Mouse (Mus musculus): Measurements from ENCODE around the gene Pan3. TPM values are rescaled to one million over a fixed set of nuclear protein-coding genes. Genes with fewer than 3 reads are reported as not detected.

The Pan3 gene
- polyA plus RNA-seq, 1 experiment from 2014 or later = 70.0 TPM

GRCm38 (mm10) chr5:147459821-147460567 lies 30.0 kb downstream of the Pan3 start:
- Histone ChIP-seq H3K36me3 (peaks cover 8% of the 10 kb centered on the region), H3K27me3 (no peaks in the 10 kb centered on the region), H3K9ac (no peak overlapping the region), H3K27ac (peak overlapping the region; percentile 58; the same call in 1 of the 2 replicates), H3K4me3 (no peak overlapping the region), H3K4me2 (no peak overlapping the region), H3K9me3 (no peaks in the 10 kb centered on the region), H3K4me1 (peaks cover 5% of the 10 kb centered on the region; the same call in 1 of the 2 replicates)
- ATAC-seq (ENCODE audit: borderline replicate concordance, extremely low read depth, low FRiP score, low TSS enrichment) = peak; percentile 74; the same call in 1 of the 2 replicates
- 46% methylated on average over 4 of the region's 4 CpGs for WGBS

GRCm38 (mm10) chr5:147463251-147463650 lies 33.3 kb downstream of the Pan3 start:
- Histone ChIP-seq H3K27ac (no peak overlapping the region), H3K9ac (no peak overlapping the region), H3K36me3 (peaks cover 7% of the 10 kb centered on the region), H3K4me3 (no peak overlapping the region), H3K4me2 (no peak overlapping the region), H3K4me1 (peaks cover 5% of the 10 kb centered on the region; the same call in 1 of the 2 replicates), H3K27me3 (no peaks in the 10 kb centered on the region), H3K9me3 (no peaks in the 10 kb centered on the region)
- 63% methylated on average over 3 of the region's 3 CpGs for WGBS
- ATAC-seq (ENCODE audit: borderline replicate concordance, extremely low read depth, low FRiP score, low TSS enrichment) = no peak

GRCm38 (mm10) chr5:147466361-147466760 lies 36.4 kb downstream of the Pan3 start:
- no peak overlapping the region for H3K4me2 ChIP-seq
- H3K4me1 ChIP-seq = no peaks in the 10 kb centered on the region
- H3K9me3 ChIP-seq = no peaks in the 10 kb centered on the region
- no peak overlapping the region for H3K27ac ChIP-seq
- no peak overlapping the region for H3K9ac ChIP-seq
- ATAC-seq (ENCODE audit: borderline replicate concordance, extremely low read depth, low FRiP score, low TSS enrichment) = no peak
- no peaks in the 10 kb centered on the region for H3K27me3 ChIP-seq
- H3K36me3 ChIP-seq = peaks cover 7% of the 10 kb centered on the region
- H3K4me3 ChIP-seq = no peak overlapping the region

- ATAC-seq (ENCODE audit: borderline replicate concordance, extremely low read depth, low FRiP score, low TSS enrichment) = no peak
- no peak overlapping the region for H3K9ac ChIP-seq
- 92% methylated on average over 5 of the region's 5 CpGs for WGBS
- no peak overlapping the region for H3K4me3 ChIP-seq
- H3K9me3 ChIP-seq = no peaks in the 10 kb centered on the region
- H3K27me3 ChIP-seq = no peaks in the 10 kb centered on the region
- peaks cover 5% of the 10 kb centered on the region for H3K36me3 ChIP-seq
- H3K4me1 ChIP-seq = no peaks in the 10 kb centered on the region
- no peak overlapping the region for H3K4me2 ChIP-seq
- no peak overlapping the region for H3K27ac ChIP-seq
These were observed 41.2 kb downstream of the Pan3 start for GRCm38 (mm10) chr5:147471163-147471562.

GRCm38 (mm10) chr5:147473071-147473470 lies 43.1 kb downstream of the Pan3 start:
- no peaks in the 10 kb centered on the region for H3K27me3 ChIP-seq
- no peaks in the 10 kb centered on the region for H3K36me3 ChIP-seq
- no peak overlapping the region for H3K9ac ChIP-seq
- WGBS = 87% methylated on average over 6 of the region's 6 CpGs
- no peaks in the 10 kb centered on the region for H3K9me3 ChIP-seq
- no peak overlapping the region for H3K4me2 ChIP-seq
- H3K27ac ChIP-seq = no peak overlapping the region
- H3K4me3 ChIP-seq = no peak overlapping the region
- H3K4me1 ChIP-seq = no peaks in the 10 kb centered on the region
- ATAC-seq (ENCODE audit: borderline replicate concordance, extremely low read depth, low FRiP score, low TSS enrichment) = no peak

- no peaks in the 10 kb centered on the region for H3K27me3 ChIP-seq
- H3K36me3 ChIP-seq = no peaks in the 10 kb centered on the region
- no peaks in the 10 kb centered on the region for H3K4me1 ChIP-seq
- H3K4me2 ChIP-seq = no peak overlapping the region
- no peak overlapping the region for H3K4me3 ChIP-seq
- no peaks in the 10 kb centered on the region for H3K9me3 ChIP-seq
- WGBS = 88% methylated on average over 3 of the region's 3 CpGs
- no peak overlapping the region for H3K27ac ChIP-seq
- H3K9ac ChIP-seq = no peak overlapping the region
- no peak for ATAC-seq (ENCODE audit: borderline replicate concordance, extremely low read depth, low FRiP score, low TSS enrichment)
These were observed 43.9 kb downstream of the Pan3 start for GRCm38 (mm10) chr5:147473856-147474255.

GRCm38 (mm10) chr5:147476109-147476508 lies 46.1 kb downstream of the Pan3 start:
- H3K4me1 ChIP-seq = no peaks in the 10 kb centered on the region
- H3K27me3 ChIP-seq = no peaks in the 10 kb centered on the region
- no peak overlapping the region for H3K4me3 ChIP-seq
- H3K27ac ChIP-seq = no peak overlapping the region
- no peak overlapping the region for H3K4me2 ChIP-seq
- WGBS = 86% methylated on average over 5 of the region's 5 CpGs
- ATAC-seq (ENCODE audit: borderline replicate concordance, extremely low read depth, low FRiP score, low TSS enrichment) = no peak
- no peak overlapping the region for H3K9ac ChIP-seq
- H3K9me3 ChIP-seq = no peaks in the 10 kb centered on the region
- no peaks in the 10 kb centered on the region for H3K36me3 ChIP-seq

GRCm38 (mm10) chr5:147477106-147477505 lies 47.1 kb downstream of the Pan3 start:
- H3K27me3 ChIP-seq = no peaks in the 10 kb centered on the region
- no peak overlapping the region for H3K4me2 ChIP-seq
- WGBS = 93% methylated on average over 9 of the region's 9 CpGs
- ATAC-seq (ENCODE audit: borderline replicate concordance, extremely low read depth, low FRiP score, low TSS enrichment) = no peak
- H3K27ac ChIP-seq = no peak overlapping the region
- no peaks in the 10 kb centered on the region for H3K4me1 ChIP-seq
- no peak overlapping the region for H3K4me3 ChIP-seq
- H3K9me3 ChIP-seq = no peaks in the 10 kb centered on the region
- no peaks in the 10 kb centered on the region for H3K36me3 ChIP-seq
- H3K9ac ChIP-seq = no peak overlapping the region

- Histone ChIP-seq H3K27me3 (no peaks in the 10 kb centered on the region), H3K9me3 (no peaks in the 10 kb centered on the region), H3K4me3 (no peak overlapping the region), H3K4me1 (no peaks in the 10 kb centered on the region), H3K4me2 (no peak overlapping the region), H3K9ac (no peak overlapping the region), H3K36me3 (no peaks in the 10 kb centered on the region), H3K27ac (no peak overlapping the region)
- WGBS = 96% methylated on average over 2 of the region's 2 CpGs
- ATAC-seq (ENCODE audit: borderline replicate concordance, extremely low read depth, low FRiP score, low TSS enrichment) = no peak
These were observed 49.4 kb downstream of the Pan3 start for GRCm38 (mm10) chr5:147479341-147479740.

GRCm38 (mm10) chr5:147484142-147484541 lies 54.2 kb downstream of the Pan3 start:
- H3K27ac ChIP-seq = no peak overlapping the region
- H3K4me2 ChIP-seq = no peak overlapping the region
- H3K4me3 ChIP-seq = no peak overlapping the region
- H3K27me3 ChIP-seq = no peaks in the 10 kb centered on the region
- no peak overlapping the region for H3K9ac ChIP-seq
- no peaks in the 10 kb centered on the region for H3K4me1 ChIP-seq
- no peaks in the 10 kb centered on the region for H3K9me3 ChIP-seq
- ATAC-seq (ENCODE audit: borderline replicate concordance, extremely low read depth, low FRiP score, low TSS enrichment) = no peak
- no peaks in the 10 kb centered on the region for H3K36me3 ChIP-seq
- 65% methylated on average over 3 of the region's 3 CpGs for WGBS

GRCm38 (mm10) chr5:147489226-147489625 lies 59.3 kb downstream of the Pan3 start:
- no peak overlapping the region for H3K4me3 ChIP-seq
- H3K4me1 ChIP-seq = no peaks in the 10 kb centered on the region
- no peak for ATAC-seq (ENCODE audit: borderline replicate concordance, extremely low read depth, low FRiP score, low TSS enrichment)
- H3K27ac ChIP-seq = no peak overlapping the region
- H3K27me3 ChIP-seq = no peaks in the 10 kb centered on the region
- H3K36me3 ChIP-seq = no peaks in the 10 kb centered on the region
- no peak overlapping the region for H3K9ac ChIP-seq
- no peaks in the 10 kb centered on the region for H3K9me3 ChIP-seq
- 58% methylated on average over 6 of the region's 6 CpGs for WGBS
- H3K4me2 ChIP-seq = no peak overlapping the region

GRCm38 (mm10) chr5:147490907-147491306 lies 60.9 kb downstream of the Pan3 start:
- Histone ChIP-seq H3K9ac (no peak overlapping the region), H3K4me2 (no peak overlapping the region), H3K27me3 (no peaks in the 10 kb centered on the region), H3K36me3 (no peaks in the 10 kb centered on the region), H3K4me1 (no peaks in the 10 kb centered on the region), H3K4me3 (no peak overlapping the region), H3K9me3 (no peaks in the 10 kb centered on the region), H3K27ac (no peak overlapping the region)
- no peak for ATAC-seq (ENCODE audit: borderline replicate concordance, extremely low read depth, low FRiP score, low TSS enrichment)
- 82% methylated on average over 5 of the region's 5 CpGs for WGBS
